Mouse (Mus musculus) lung, adult 2 months (tissue): ENCODE data around the gene 5430419D17Rik. TPM values are rescaled to one million over a fixed set of nuclear protein-coding genes. Genes with fewer than 3 reads are reported as not detected.

Experiments used
- DNase-seq: peaks from one replicate; pipeline ENCODE4 v3.0.0; 2022
- H3K4me1 ChIP-seq: fragments of 200-500 bp; 2 replicates; pipeline ENCODE4 v1.6.1; 2011; ENCODE audit warnings: low read length; ENCODE audit not compliant: control insufficient read depth, insufficient read depth
- H3K4me3 ChIP-seq: fragments of 200-500 bp; replicated peaks from 2 replicates; pipeline ENCODE3; 2011; ENCODE audit warnings: low read depth, mild to moderate bottlenecking, control low read depth, low read length; ENCODE audit errors: extremely low read depth
- CTCF ChIP-seq: fragments of 200-500 bp; IDR thresholded peaks from 2 replicates; pipeline ENCODE4 v1.5.1; 2011; ENCODE audit warnings: mild to moderate bottlenecking, low read length, control low read depth; ENCODE audit not compliant: insufficient read depth
- POLR2A ChIP-seq: fragments of 200-500 bp; IDR thresholded peaks from 2 replicates; pipeline ENCODE4 v1.6.1; 2011; ENCODE audit warnings: low read depth, mild to moderate bottlenecking, control low read depth, low read length, borderline replicate concordance; ENCODE audit errors: extremely low read depth
- WGBS: fragments of 180-500 bp; shearing (Covaris S2); methylation state at CpG from one replicate; pipeline ENCODE4 v1.1.7; 2018; 5-methylcytosine and 5-hydroxymethylcytosine counted together
- polyA plus RNA-seq: library from polyadenylated mRNA; depleted of rRNA; stranded (reverse); fragments of >200 nt; gene quantifications from 2 replicates; pipeline ENCODE4 v1.2.3, GENCODE M21; 2012

Gene 5430419D17Rik
- polyA plus RNA-seq, 1 experiment: 0.11 TPM

GRCm38 (mm10) chr7:131265851-131266250, 91.6 kb downstream of the 5430419D17Rik start:
- 64% methylated on average over 4 of the region's 4 CpGs for WGBS
- Histone ChIP-seq H3K4me1 (no peaks in the 10 kb centered on the region), H3K4me3 (no peak overlapping the region)
- TF ChIP-seq POLR2A (no peak), CTCF (no peak)
- no peak for DNase-seq

GRCm38 (mm10) chr7:131297151-131297550, 122.9 kb downstream of the 5430419D17Rik start:
- no peak for TF ChIP-seq POLR2A
- 71% methylated on average over 8 of the region's 8 CpGs for WGBS
- Histone ChIP-seq H3K4me1 (no peaks in the 10 kb centered on the region), H3K4me3 (no peak overlapping the region)
- no peak for DNase-seq

GRCm38 (mm10) chr7:131303340-131303739, 129.1 kb downstream of the 5430419D17Rik start:
- TF ChIP-seq POLR2A (no peak), CTCF (no peak)
- no peak overlapping the region for H3K4me3 ChIP-seq
- 53% methylated on average over 8 of the region's 8 CpGs for WGBS
- DNase-seq: peak; percentile 7
- no peaks in the 10 kb centered on the region for H3K4me1 ChIP-seq

GRCm38 (mm10) chr7:131306733-131307132, 132.5 kb downstream of the 5430419D17Rik start:
- Histone ChIP-seq H3K4me1 (no peaks in the 10 kb centered on the region), H3K4me3 (no peak overlapping the region)
- DNase-seq: no peak
- no peak for TF ChIP-seq CTCF
- no peak for TF ChIP-seq POLR2A
- 60% methylated on average over 5 of the region's 5 CpGs for WGBS

- whole genome bisulfite sequencing: 80% methylated on average over 7 of the region's 7 CpGs
- no peaks in the 10 kb centered on the region for H3K4me1 ChIP-seq
- no peak for TF ChIP-seq CTCF
- no peak for TF ChIP-seq POLR2A
Measured at GRCm38 (mm10) chr7:131314493-131314892, 140.3 kb downstream of the 5430419D17Rik start.

GRCm38 (mm10) chr7:131317587-131317986, 143.4 kb downstream of the 5430419D17Rik start:
- 59% methylated on average over 12 of the region's 12 CpGs for WGBS
- no peaks in the 10 kb centered on the region for H3K4me1 ChIP-seq

More at GRCm38 (mm10) chr7:131314493-131314892, 140.3 kb downstream of the 5430419D17Rik start:
- no peak for DNase-seq
- no peak overlapping the region for H3K4me3 ChIP-seq

GRCm38 (mm10) chr7:131318340-131318739, 144.1 kb downstream of the 5430419D17Rik start:
- no peak for TF ChIP-seq CTCF
- DNase-seq: no peak
- Histone ChIP-seq H3K4me1 (no peaks in the 10 kb centered on the region), H3K4me3 (no peak overlapping the region)
- WGBS: 68% methylated on average over 6 of the region's 7 CpGs

More at GRCm38 (mm10) chr7:131317587-131317986, 143.4 kb downstream of the 5430419D17Rik start:
- TF ChIP-seq CTCF: no peak
- DNase-seq: no peak
- no peak overlapping the region for H3K4me3 ChIP-seq

GRCm38 (mm10) chr7:131322192-131322591, 148.0 kb downstream of the 5430419D17Rik start, which contains the start of gene Cuzd1:
TSS of gene Cuzd1 (minus strand) at chr7:131322292.
- WGBS: 77% methylated on average over 2 of the region's 2 CpGs

GRCm38 (mm10) chr7:131327054-131327453, 152.9 kb downstream of the 5430419D17Rik start:
- H3K4me1 ChIP-seq: no peaks in the 10 kb centered on the region
- DNase-seq: no peak
- TF ChIP-seq POLR2A (no peak), CTCF (no peak)
- H3K4me3 ChIP-seq: no peak overlapping the region
- 84% methylated on average over 5 of the region's 5 CpGs for WGBS

More at GRCm38 (mm10) chr7:131322192-131322591, 148.0 kb downstream of the 5430419D17Rik start, which contains the start of gene Cuzd1:
- TF ChIP-seq POLR2A: no peak
- no peak for TF ChIP-seq CTCF
- DNase-seq: no peak
- H3K4me1 ChIP-seq: no peaks in the 10 kb centered on the region
- H3K4me3 ChIP-seq: no peak within 1 kb of the TSS

GRCm38 (mm10) chr7:131329416-131329815, 155.2 kb downstream of the 5430419D17Rik start, which contains the start of gene Fam24b:
TSS of gene Fam24b (minus strand) at chr7:131329516.
- 91% methylated on average over 5 of the region's 5 CpGs for WGBS

GRCm38 (mm10) chr7:131331688-131332087, 157.5 kb downstream of the 5430419D17Rik start:
- TF ChIP-seq POLR2A (no peak), CTCF (no peak)
- 60% methylated on average over 2 of the region's 2 CpGs for WGBS
- Histone ChIP-seq H3K4me1 (no peaks in the 10 kb centered on the region), H3K4me3 (no peak overlapping the region)
- no peak for DNase-seq

More at GRCm38 (mm10) chr7:131329416-131329815, 155.2 kb downstream of the 5430419D17Rik start, which contains the start of gene Fam24b:
- no peak within 1 kb of the TSS for H3K4me3 ChIP-seq
- DNase-seq: no peak
- TF ChIP-seq CTCF (no peak), POLR2A (no peak)
- H3K4me1 ChIP-seq: no peaks in the 10 kb centered on the region
